Mouse (Mus musculus): ENCODE results near the gene Camta1. TPM values are rescaled to one million over a fixed set of nuclear protein-coding genes. Genes with fewer than 3 reads are reported as not detected.
"Not testable (repeated sequence)": the region's sequence is repeated elsewhere in the genome, so short reads cannot be mapped to it uniquely, and the experiment has no call there.

Gene Camta1
- total and polyA plus RNA-seq, 2 experiments, result 2.7 to 6.1 TPM

DNA sequence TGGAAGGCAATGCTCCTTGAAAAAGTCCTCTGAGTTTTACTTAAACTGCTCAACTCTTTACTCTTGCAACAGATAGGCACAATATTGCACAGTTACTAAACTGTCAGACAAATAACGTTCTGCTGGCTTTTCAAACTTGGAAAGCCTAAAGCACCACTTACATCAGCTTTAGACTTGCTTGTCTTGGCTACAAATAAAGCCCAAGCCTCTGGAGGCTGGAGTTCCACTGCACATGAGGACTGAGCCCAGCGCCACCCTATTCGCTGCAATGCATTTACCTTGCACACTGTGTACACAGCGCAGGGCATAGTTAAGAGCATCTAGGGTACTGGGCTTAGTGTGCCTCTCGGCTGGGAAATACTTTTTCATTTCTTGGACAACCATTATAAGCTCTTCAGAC, 818.4 kb downstream of the Camta1 start:
- H3K79me2 ChIP-seq (ENCODE audit: control insufficient read depth, insufficient read depth, low read length), result no peaks in the 10 kb centered on the region
- H3K27me3 ChIP-seq (ENCODE audit: control insufficient read depth, insufficient read depth, low read length), result no peaks in the 10 kb centered on the region
- H3K36me3 ChIP-seq (ENCODE audit: control insufficient read depth, insufficient read depth, low read length), result peaks cover 25% of the 10 kb centered on the region
- peak; percentile 75 for DNase-seq (ENCODE audit: extremely low read depth, low read depth, low spot score)
- H3K4me1 ChIP-seq (ENCODE audit: control insufficient read depth, insufficient read depth, low read length), result peaks cover 7% of the 10 kb centered on the region; the same call in 1 of the 2 replicates
- peak overlapping the region; percentile 72 for H3K4me3 ChIP-seq (ENCODE audit: insufficient read depth, low read depth, low read length)
- no peak for TF ChIP-seq CTCF (IDR thresholded peaks at IDR 0.05; ENCODE audit: low read depth, low read length)
- no peak for TF ChIP-seq POLR2A (IDR thresholded peaks at IDR 0.05; ENCODE audit: extremely low read depth, insufficient read depth, low read length)
- peak overlapping the region; percentile 90 for H3K27ac ChIP-seq (replicated peaks; ENCODE audit: insufficient read depth, low read depth, low read length)
- H3K9ac ChIP-seq (ENCODE audit: low read depth, low read length), result peak overlapping the region; percentile 81
- WGBS, result 15% methylated on average over 5 of the region's 5 CpGs

GRCm38 (mm10) chr4:151041506-151041905, 820.2 kb downstream of the Camta1 start:
- Histone ChIP-seq H3K36me3 (ENCODE audit: control insufficient read depth, insufficient read depth, low read length) (peaks cover 25% of the 10 kb centered on the region), H3K79me2 (ENCODE audit: control insufficient read depth, insufficient read depth, low read length) (no peaks in the 10 kb centered on the region), H3K9ac (ENCODE audit: low read depth, low read length) (no peak overlapping the region), H3K27ac (replicated peaks; ENCODE audit: insufficient read depth, low read depth, low read length) (no peak overlapping the region), H3K4me1 (ENCODE audit: control insufficient read depth, insufficient read depth, low read length) (peaks cover 7% of the 10 kb centered on the region; the same call in 1 of the 2 replicates), H3K4me3 (ENCODE audit: insufficient read depth, low read depth, low read length) (no peak overlapping the region), H3K27me3 (ENCODE audit: control insufficient read depth, insufficient read depth, low read length) (no peaks in the 10 kb centered on the region)
- no peak for DNase-seq (ENCODE audit: extremely low read depth, low read depth, low spot score)
- 92% methylated on average over 5 of the region's 5 CpGs for WGBS
- no peak for TF ChIP-seq POLR2A (IDR thresholded peaks at IDR 0.05; ENCODE audit: extremely low read depth, insufficient read depth, low read length)
- TF ChIP-seq CTCF (IDR thresholded peaks at IDR 0.05; ENCODE audit: low read depth, low read length), result no peak

GRCm38 (mm10) chr4:151037800-151038199, 823.9 kb downstream of the Camta1 start:
- TF ChIP-seq CTCF (IDR thresholded peaks at IDR 0.05; ENCODE audit: low read depth, low read length) (no peak), POLR2A (IDR thresholded peaks at IDR 0.05; ENCODE audit: extremely low read depth, insufficient read depth, low read length) (no peak)
- H3K9ac ChIP-seq (ENCODE audit: low read depth, low read length), result no peak overlapping the region
- H3K27me3 ChIP-seq (ENCODE audit: control insufficient read depth, insufficient read depth, low read length), result no peaks in the 10 kb centered on the region
- H3K4me3 ChIP-seq (ENCODE audit: insufficient read depth, low read depth, low read length), result no peak overlapping the region
- no peak for DNase-seq (ENCODE audit: extremely low read depth, low read depth, low spot score)
- H3K36me3 ChIP-seq (ENCODE audit: control insufficient read depth, insufficient read depth, low read length), result peaks cover 27% of the 10 kb centered on the region
- 95% methylated on average over 11 of the region's 11 CpGs for WGBS
- no peaks in the 10 kb centered on the region for H3K79me2 ChIP-seq (ENCODE audit: control insufficient read depth, insufficient read depth, low read length)
- H3K4me1 ChIP-seq (ENCODE audit: control insufficient read depth, insufficient read depth, low read length), result no peaks in the 10 kb centered on the region
- H3K27ac ChIP-seq (replicated peaks; ENCODE audit: insufficient read depth, low read depth, low read length), result no peak overlapping the region

DNA sequence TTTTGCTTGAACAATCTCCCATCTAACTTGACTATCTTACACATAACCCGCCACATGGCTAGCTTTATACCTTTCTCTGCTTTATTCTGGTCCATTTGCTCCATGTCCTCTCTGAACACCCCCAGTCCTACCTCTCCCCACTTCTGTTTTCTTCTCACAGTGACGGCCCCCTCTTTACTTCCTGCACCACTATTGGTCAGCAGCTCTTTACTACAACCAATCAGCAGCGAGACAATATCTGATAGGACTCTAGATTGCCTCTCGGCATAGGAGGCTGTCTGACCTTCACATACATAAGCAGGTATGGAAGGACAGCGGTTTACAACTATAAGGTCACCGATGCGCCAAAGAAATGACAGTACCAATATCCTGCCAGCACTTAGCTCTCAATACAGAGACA, 825.2 kb downstream of the Camta1 start:
- WGBS, result 93% methylated on average over 7 of the region's 7 CpGs
- Histone ChIP-seq H3K36me3 (ENCODE audit: control insufficient read depth, insufficient read depth, low read length) (peaks cover 32% of the 10 kb centered on the region), H3K79me2 (ENCODE audit: control insufficient read depth, insufficient read depth, low read length) (no peaks in the 10 kb centered on the region), H3K27me3 (ENCODE audit: control insufficient read depth, insufficient read depth, low read length) (no peaks in the 10 kb centered on the region), H3K4me3 (ENCODE audit: insufficient read depth, low read depth, low read length) (no peak overlapping the region), H3K9ac (ENCODE audit: low read depth, low read length) (no peak overlapping the region), H3K27ac (replicated peaks; ENCODE audit: insufficient read depth, low read depth, low read length) (no peak overlapping the region), H3K4me1 (ENCODE audit: control insufficient read depth, insufficient read depth, low read length) (no peaks in the 10 kb centered on the region)
- DNase-seq (ENCODE audit: extremely low read depth, low read depth, low spot score), result no peak
- TF ChIP-seq CTCF (IDR thresholded peaks at IDR 0.05; ENCODE audit: low read depth, low read length) (no peak), POLR2A (IDR thresholded peaks at IDR 0.05; ENCODE audit: extremely low read depth, insufficient read depth, low read length) (no peak)

GRCm38 (mm10) chr4:151027001-151027400, 834.7 kb downstream of the Camta1 start:
- H3K27ac ChIP-seq (replicated peaks; ENCODE audit: insufficient read depth, low read depth, low read length), result no peak overlapping the region
- 73% methylated on average over 6 of the region's 6 CpGs for WGBS
- no peak for DNase-seq (ENCODE audit: extremely low read depth, low read depth, low spot score)

GRCm38 (mm10) chr4:151024152-151024551, 837.5 kb downstream of the Camta1 start:
- WGBS, result 76% methylated on average over 9 of the region's 9 CpGs
- TF ChIP-seq POLR2A (IDR thresholded peaks at IDR 0.05; ENCODE audit: extremely low read depth, insufficient read depth, low read length), result no peak
- TF ChIP-seq CTCF (IDR thresholded peaks at IDR 0.05; ENCODE audit: low read depth, low read length), result no peak
- H3K27ac ChIP-seq (replicated peaks; ENCODE audit: insufficient read depth, low read depth, low read length), result no peak overlapping the region
- no peak overlapping the region for H3K4me3 ChIP-seq (ENCODE audit: insufficient read depth, low read depth, low read length)
- H3K79me2 ChIP-seq (ENCODE audit: control insufficient read depth, insufficient read depth, low read length), result no peaks in the 10 kb centered on the region; the same call in 1 of the 2 replicates
- no peak for DNase-seq (ENCODE audit: extremely low read depth, low read depth, low spot score)
- H3K36me3 ChIP-seq (ENCODE audit: control insufficient read depth, insufficient read depth, low read length), result peaks cover 64% of the 10 kb centered on the region
- H3K9ac ChIP-seq (ENCODE audit: low read depth, low read length), result no peak overlapping the region
- no peaks in the 10 kb centered on the region for H3K4me1 ChIP-seq (ENCODE audit: control insufficient read depth, insufficient read depth, low read length)
- no peaks in the 10 kb centered on the region for H3K27me3 ChIP-seq (ENCODE audit: control insufficient read depth, insufficient read depth, low read length)

More at GRCm38 (mm10) chr4:151027001-151027400, 834.7 kb downstream of the Camta1 start:
- H3K79me2 ChIP-seq (ENCODE audit: control insufficient read depth, insufficient read depth, low read length), result no peaks in the 10 kb centered on the region; the same call in 1 of the 2 replicates
- H3K4me3 ChIP-seq (ENCODE audit: insufficient read depth, low read depth, low read length), result no peak overlapping the region
- no peaks in the 10 kb centered on the region for H3K27me3 ChIP-seq (ENCODE audit: control insufficient read depth, insufficient read depth, low read length)
- H3K36me3 ChIP-seq (ENCODE audit: control insufficient read depth, insufficient read depth, low read length), result peaks cover 52% of the 10 kb centered on the region
- TF ChIP-seq CTCF (IDR thresholded peaks at IDR 0.05; ENCODE audit: low read depth, low read length), result peak; percentile 46
- no peak for TF ChIP-seq POLR2A (IDR thresholded peaks at IDR 0.05; ENCODE audit: extremely low read depth, insufficient read depth, low read length)
- H3K9ac ChIP-seq (ENCODE audit: low read depth, low read length), result no peak overlapping the region
- H3K4me1 ChIP-seq (ENCODE audit: control insufficient read depth, insufficient read depth, low read length), result no peaks in the 10 kb centered on the region

DNA sequence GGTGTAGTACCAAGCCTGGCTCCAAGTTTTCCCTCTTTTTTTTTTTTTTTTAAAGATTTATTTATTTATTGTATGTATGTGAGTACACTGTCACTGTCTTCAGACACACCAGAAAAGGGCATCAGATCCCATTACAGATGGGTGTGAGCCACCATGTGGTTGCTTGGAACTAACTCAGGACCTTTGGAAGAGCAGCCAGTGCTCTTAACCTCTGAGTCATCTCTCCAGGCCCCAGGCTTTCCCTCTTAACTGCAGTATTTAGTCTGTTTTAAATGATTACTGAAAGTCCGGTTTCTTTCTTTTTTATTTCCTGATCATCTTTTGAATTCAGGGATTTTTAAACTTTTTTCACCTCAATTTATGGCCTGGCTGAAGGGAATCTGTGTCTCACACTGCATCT, 844.3 kb downstream of the Camta1 start:
- H3K79me2 ChIP-seq (ENCODE audit: control insufficient read depth, insufficient read depth, low read length); H3K9ac ChIP-seq (ENCODE audit: low read depth, low read length); H3K4me1 ChIP-seq (ENCODE audit: control insufficient read depth, insufficient read depth, low read length); H3K4me3 ChIP-seq (ENCODE audit: insufficient read depth, low read depth, low read length); H3K27ac ChIP-seq (replicated peaks; ENCODE audit: insufficient read depth, low read depth, low read length); H3K27me3 ChIP-seq (ENCODE audit: control insufficient read depth, insufficient read depth, low read length); DNase-seq (ENCODE audit: extremely low read depth, low read depth, low spot score): not testable (repeated sequence)
- peaks cover 71% of the 10 kb centered on the region for H3K36me3 ChIP-seq (ENCODE audit: control insufficient read depth, insufficient read depth, low read length)
- 100% methylated on average over 1 of the region's 1 CpGs for WGBS

Data from liver, adult 2 months (tissue).